Mouse (Mus musculus) erythroblast, embryonic 14.5 days (primary cell): ENCODE results near the gene Mia2. TPM values are rescaled to one million over a fixed set of nuclear protein-coding genes. Genes with fewer than 3 reads are reported as not detected.

Source experiments
- H3K27me3 ChIP-seq: 2 replicates; pipeline ENCODE4 v1.6.1; 2012; ENCODE audit warnings: inconsistent platforms; ENCODE audit not compliant: control insufficient read depth
- H3K36me3 ChIP-seq: 2 replicates; pipeline ENCODE4 v1.6.1; 2012; ENCODE audit warnings: mild to moderate bottlenecking, inconsistent platforms; ENCODE audit not compliant: control insufficient read depth
- H3K4me1 ChIP-seq: 2 replicates; pipeline ENCODE4 v1.6.1; 2012; ENCODE audit warnings: inconsistent platforms; ENCODE audit not compliant: control insufficient read depth
- H3K4me3 ChIP-seq: replicated peaks from 2 replicates; pipeline ENCODE3; 2012; ENCODE audit warnings: moderate library complexity, mild to moderate bottlenecking, inconsistent platforms
- H3K9me3 ChIP-seq: 2 replicates; pipeline ENCODE4 v1.6.1; 2012; ENCODE audit warnings: low read length, inconsistent platforms, mixed read lengths; ENCODE audit not compliant: control insufficient read depth
- GATA1 ChIP-seq: IDR thresholded peaks from 2 replicates; pipeline ENCODE4 v1.6.1; 2012; ENCODE audit warnings: low read length, inconsistent platforms, mixed read lengths
- TAL1 ChIP-seq: IDR thresholded peaks from 3 replicates; pipeline ENCODE4 v1.6.1; 2012; ENCODE audit warnings: low read length, inconsistent platforms, mixed read lengths
- polyA plus RNA-seq: library from polyadenylated mRNA; stranded (reverse); fragments of >175 nt; gene quantifications from 2 replicates; pipeline ENCODE4 v1.2.3, GENCODE M21; 2012

The Mia2 gene
- polyA plus RNA-seq, 1 experiment: 1.2 TPM

- no peaks in the 10 kb centered on the region for H3K27me3 ChIP-seq
- no peak for TF ChIP-seq TAL1
- TF ChIP-seq GATA1: no peak
- H3K4me1 ChIP-seq: peaks cover 43% of the 10 kb centered on the region
- H3K9me3 ChIP-seq: no peaks in the 10 kb centered on the region
- H3K4me3 ChIP-seq: no peak overlapping the region
- peaks cover 22% of the 10 kb centered on the region for H3K36me3 ChIP-seq
These were observed 30.8 kb upstream of the Mia2 start for GRCm38 (mm10) chr12:59064837-59065236.

- H3K9me3 ChIP-seq: no peaks in the 10 kb centered on the region
- H3K36me3 ChIP-seq: peaks cover 28% of the 10 kb centered on the region
- no peaks in the 10 kb centered on the region for H3K27me3 ChIP-seq
- peak overlapping the region; percentile 98 for H3K4me3 ChIP-seq
- peaks cover 35% of the 10 kb centered on the region for H3K4me1 ChIP-seq
- no peak for TF ChIP-seq TAL1
- no peak for TF ChIP-seq GATA1
These were observed 29.8 kb upstream of the Mia2 start for GRCm38 (mm10) chr12:59065776-59066175.

- Histone ChIP-seq H3K27me3 (no peaks in the 10 kb centered on the region), H3K4me3 (peak within 1 kb of the TSS; percentile 98), H3K36me3 (peaks cover 36% of the 10 kb centered on the region), H3K9me3 (no peaks in the 10 kb centered on the region), H3K4me1 (peaks cover 32% of the 10 kb centered on the region)
- TF ChIP-seq TAL1: no peak
- TF ChIP-seq GATA1: peak; percentile 50
These were observed 29.0 kb upstream of the Mia2 start, which contains the start of gene Pnn for GRCm38 (mm10) chr12:59066448-59067077. TSS of gene Pnn (plus strand) at chr12:59066884.

- Histone ChIP-seq H3K4me1 (peaks cover 28% of the 10 kb centered on the region), H3K27me3 (no peaks in the 10 kb centered on the region), H3K36me3 (peaks cover 41% of the 10 kb centered on the region), H3K4me3 (peak overlapping the region; percentile 98), H3K9me3 (no peaks in the 10 kb centered on the region)
- TF ChIP-seq GATA1 (no peak), TAL1 (no peak)
These were observed 28.5 kb upstream of the Mia2 start for GRCm38 (mm10) chr12:59067095-59067494.

- peak overlapping the region; percentile 12 for H3K4me3 ChIP-seq
- H3K4me1 ChIP-seq: peaks cover 30% of the 10 kb centered on the region
- no peaks in the 10 kb centered on the region for H3K27me3 ChIP-seq
- H3K36me3 ChIP-seq: peaks cover 58% of the 10 kb centered on the region
- TF ChIP-seq GATA1: no peak
- no peak for TF ChIP-seq TAL1
- no peaks in the 10 kb centered on the region for H3K9me3 ChIP-seq
These were observed 26.8 kb upstream of the Mia2 start for GRCm38 (mm10) chr12:59068791-59069190.

GRCm38 (mm10) chr12:59072286-59072685 lies 23.3 kb upstream of the Mia2 start:
- Histone ChIP-seq H3K9me3 (no peaks in the 10 kb centered on the region), H3K36me3 (peaks cover 78% of the 10 kb centered on the region), H3K27me3 (no peaks in the 10 kb centered on the region), H3K4me3 (no peak overlapping the region), H3K4me1 (peaks cover 19% of the 10 kb centered on the region)
- TF ChIP-seq GATA1: no peak
- no peak for TF ChIP-seq TAL1

GRCm38 (mm10) chr12:59074052-59074451 lies 21.5 kb upstream of the Mia2 start:
- Histone ChIP-seq H3K9me3 (no peaks in the 10 kb centered on the region), H3K27me3 (no peaks in the 10 kb centered on the region), H3K36me3 (peaks cover 67% of the 10 kb centered on the region), H3K4me3 (no peak overlapping the region), H3K4me1 (peaks cover 2% of the 10 kb centered on the region)
- TF ChIP-seq TAL1: no peak
- no peak for TF ChIP-seq GATA1

- TF ChIP-seq TAL1 (no peak), GATA1 (no peak)
- Histone ChIP-seq H3K36me3 (peaks cover 38% of the 10 kb centered on the region), H3K27me3 (no peaks in the 10 kb centered on the region), H3K9me3 (no peaks in the 10 kb centered on the region), H3K4me1 (peaks cover 2% of the 10 kb centered on the region), H3K4me3 (no peak overlapping the region)
These were observed 18.6 kb upstream of the Mia2 start for GRCm38 (mm10) chr12:59076996-59077395.

- peaks cover 29% of the 10 kb centered on the region for H3K36me3 ChIP-seq
- H3K27me3 ChIP-seq: no peaks in the 10 kb centered on the region
- H3K4me3 ChIP-seq: no peak overlapping the region
- H3K4me1 ChIP-seq: no peaks in the 10 kb centered on the region; the same call in 1 of the 2 replicates
- TF ChIP-seq GATA1 (no peak), TAL1 (no peak)
- no peaks in the 10 kb centered on the region for H3K9me3 ChIP-seq
These were observed 17.7 kb upstream of the Mia2 start for GRCm38 (mm10) chr12:59077883-59078282.
